Mouse (Mus musculus): ENCODE data around the gene 4933421I07Rik. TPM values are rescaled to one million over a fixed set of nuclear protein-coding genes. Genes with fewer than 3 reads are reported as not detected.

The 4933421I07Rik gene
- not detected in 2 replicates for polyA plus RNA-seq (2012; rRNA removed)

DNA sequence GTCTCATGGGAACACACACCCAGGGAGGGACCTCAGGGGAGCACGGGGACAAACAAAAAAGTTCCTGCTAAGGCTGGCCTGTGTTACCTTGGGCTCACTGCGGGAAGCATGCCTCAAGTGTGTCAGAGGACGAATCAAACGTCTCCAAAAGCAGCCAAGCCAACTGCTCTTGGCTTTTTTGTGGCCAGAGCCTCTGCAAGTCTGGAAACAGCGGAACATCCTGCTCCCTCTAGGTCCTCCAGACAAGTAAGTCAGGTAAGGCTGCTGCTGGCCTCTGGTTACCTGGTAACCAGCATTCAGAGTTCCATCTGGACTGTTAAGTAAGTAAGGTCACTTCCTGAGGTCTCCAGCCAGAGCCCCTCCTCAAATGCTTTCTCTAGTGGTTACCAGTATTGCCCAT lies at the start of gene 4933421I07Rik:
4933421I07Rik (minus strand) TSS at position 271 of the 400 bp plus-strand sequence.
- 54% methylated on average over 5 of the region's 5 CpGs for WGBS

DNA sequence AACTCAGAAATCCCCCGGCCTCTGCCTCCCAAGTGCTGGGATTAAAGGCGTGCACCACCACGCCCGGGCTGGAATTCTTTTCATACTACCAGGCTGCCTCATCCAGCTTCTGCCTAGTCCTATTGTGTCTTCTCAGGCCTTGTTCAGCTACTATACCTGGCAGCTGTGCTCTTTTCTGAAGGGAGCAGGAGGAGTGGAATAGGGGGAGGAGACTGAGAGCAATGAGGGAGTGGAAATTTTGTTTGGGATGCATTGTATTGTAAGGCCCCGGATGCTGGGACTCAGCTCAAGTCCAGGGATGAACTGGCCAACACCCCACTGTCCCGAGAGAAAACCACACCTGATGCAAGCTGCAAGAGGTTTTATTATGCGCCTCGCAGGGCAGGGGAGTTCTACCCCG lies 49.4 kb upstream of the 4933421I07Rik start:
- Histone ChIP-seq H3K27me3 (ENCODE audit: control insufficient read depth, insufficient read depth, low read length) (no peaks in the 10 kb centered on the region), H3K27ac (ENCODE audit: insufficient read depth, low read depth, low read length) (no peak overlapping the region), H3K4me1 (ENCODE audit: control insufficient read depth, insufficient read depth, insufficient read length, low read length) (no peaks in the 10 kb centered on the region), H3K4me3 (ENCODE audit: low read depth, low read length) (no peak overlapping the region), H3K36me3 (ENCODE audit: control insufficient read depth, insufficient read depth, low read length) (peaks cover 2% of the 10 kb centered on the region; the same call in 1 of the 2 replicates)
- TF ChIP-seq CTCF (IDR thresholded peaks at IDR 0.05; ENCODE audit: extremely low read depth, insufficient read length, insufficient replicate concordance, low read depth, low read length) = no peak
- TF ChIP-seq POLR2A (IDR thresholded peaks at IDR 0.05; ENCODE audit: low read depth, low read length) = no peak
- whole genome bisulfite sequencing = 91% methylated on average over 9 of the region's 9 CpGs

More for the DNA sequence above, at the start of gene 4933421I07Rik:
- Histone ChIP-seq H3K27me3 (ENCODE audit: control insufficient read depth, insufficient read depth, low read length) (no peaks in the 10 kb centered on the region), H3K4me3 (ENCODE audit: low read depth, low read length) (no peak within 1 kb of the TSS), H3K36me3 (ENCODE audit: control insufficient read depth, insufficient read depth, low read length) (no peaks in the 10 kb centered on the region), H3K4me1 (ENCODE audit: control insufficient read depth, insufficient read depth, insufficient read length, low read length) (no peaks in the 10 kb centered on the region), H3K27ac (ENCODE audit: insufficient read depth, low read depth, low read length) (no peak within 1 kb of the TSS)
- no peak for TF ChIP-seq POLR2A (IDR thresholded peaks at IDR 0.05; ENCODE audit: low read depth, low read length)
- no peak for TF ChIP-seq CTCF (IDR thresholded peaks at IDR 0.05; ENCODE audit: extremely low read depth, insufficient read length, insufficient replicate concordance, low read depth, low read length)

DNA sequence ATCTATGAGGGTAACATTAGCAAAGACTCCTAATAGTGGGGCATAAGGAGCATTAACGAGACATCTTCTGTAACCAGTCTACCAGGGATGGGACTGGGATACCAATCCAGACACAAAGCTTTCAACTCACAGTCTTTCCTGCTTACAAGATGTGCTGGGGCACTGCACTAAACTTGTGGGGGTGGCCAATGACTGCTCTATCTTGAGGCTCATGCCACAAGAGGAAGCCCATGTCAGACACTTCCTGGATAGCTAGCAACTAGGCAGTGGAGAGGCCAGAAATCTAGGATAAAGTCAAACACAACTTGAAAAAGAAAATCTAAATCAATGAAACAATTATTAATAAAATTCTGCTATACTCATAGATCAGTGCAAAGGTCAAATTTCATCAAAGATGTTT lies 48.3 kb upstream of the 4933421I07Rik start:
- TF ChIP-seq CTCF (IDR thresholded peaks at IDR 0.05; ENCODE audit: extremely low read depth, insufficient read length, insufficient replicate concordance, low read depth, low read length) (no peak), POLR2A (IDR thresholded peaks at IDR 0.05; ENCODE audit: low read depth, low read length) (no peak)
- Histone ChIP-seq H3K36me3 (ENCODE audit: control insufficient read depth, insufficient read depth, low read length) (peaks cover 2% of the 10 kb centered on the region; the same call in 1 of the 2 replicates), H3K4me3 (ENCODE audit: low read depth, low read length) (no peak overlapping the region), H3K4me1 (ENCODE audit: control insufficient read depth, insufficient read depth, insufficient read length, low read length) (no peaks in the 10 kb centered on the region), H3K27me3 (ENCODE audit: control insufficient read depth, insufficient read depth, low read length) (no peaks in the 10 kb centered on the region), H3K27ac (ENCODE audit: insufficient read depth, low read depth, low read length) (no peak overlapping the region)
- WGBS = 89% methylated on average over 1 of the region's 1 CpGs

DNA sequence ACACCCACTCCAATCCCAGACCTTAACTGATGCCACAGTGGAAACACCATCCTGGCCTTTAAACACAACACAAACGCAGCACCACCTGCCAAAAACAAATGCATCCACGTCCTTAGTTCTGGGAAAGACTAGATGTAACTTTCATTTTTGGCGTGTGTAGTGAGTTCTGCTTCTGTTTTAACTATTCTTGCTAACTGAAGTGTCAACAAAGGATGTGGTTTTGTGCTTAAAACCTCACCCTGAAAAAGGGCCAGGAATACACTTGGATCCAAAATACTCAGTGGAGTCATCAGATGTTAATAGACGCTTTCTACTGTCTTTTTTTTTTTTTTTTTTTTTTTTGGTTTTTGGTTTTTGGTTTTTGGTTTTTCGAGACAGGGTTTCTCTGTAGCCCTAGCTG lies 42.9 kb upstream of the 4933421I07Rik start:
- H3K27me3 ChIP-seq (ENCODE audit: control insufficient read depth, insufficient read depth, low read length) = no peaks in the 10 kb centered on the region
- TF ChIP-seq CTCF (IDR thresholded peaks at IDR 0.05; ENCODE audit: extremely low read depth, insufficient read length, insufficient replicate concordance, low read depth, low read length) (no peak), POLR2A (IDR thresholded peaks at IDR 0.05; ENCODE audit: low read depth, low read length) (no peak)
- no peaks in the 10 kb centered on the region for H3K4me1 ChIP-seq (ENCODE audit: control insufficient read depth, insufficient read depth, insufficient read length, low read length)
- H3K27ac ChIP-seq (ENCODE audit: insufficient read depth, low read depth, low read length) = no peak overlapping the region
- H3K4me3 ChIP-seq (ENCODE audit: low read depth, low read length) = no peak overlapping the region
- WGBS = 72% methylated on average over 5 of the region's 5 CpGs
- H3K36me3 ChIP-seq (ENCODE audit: control insufficient read depth, insufficient read depth, low read length) = peaks cover 14% of the 10 kb centered on the region

DNA sequence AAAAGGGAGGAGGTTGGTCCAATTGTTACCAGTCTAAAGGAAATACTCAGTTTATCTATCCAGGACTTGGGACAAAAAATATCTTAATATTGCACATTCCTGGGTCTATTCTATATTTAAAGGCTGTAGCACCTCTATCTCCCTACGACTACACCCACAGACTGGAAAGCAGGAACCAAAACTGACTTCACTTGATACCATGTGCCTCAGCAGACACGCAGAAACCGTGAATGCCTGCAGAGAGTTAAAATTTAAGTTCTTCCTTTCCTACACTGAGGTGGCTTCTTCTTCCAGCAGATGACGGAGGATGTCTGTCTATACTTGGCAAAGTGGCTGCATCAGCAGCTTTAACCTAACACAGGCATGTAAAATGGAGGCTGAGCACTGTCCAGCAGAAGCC lies 42.4 kb upstream of the 4933421I07Rik start:
- Histone ChIP-seq H3K4me3 (ENCODE audit: low read depth, low read length) (no peak overlapping the region), H3K27ac (ENCODE audit: insufficient read depth, low read depth, low read length) (no peak overlapping the region), H3K4me1 (ENCODE audit: control insufficient read depth, insufficient read depth, insufficient read length, low read length) (no peaks in the 10 kb centered on the region), H3K36me3 (ENCODE audit: control insufficient read depth, insufficient read depth, low read length) (peaks cover 16% of the 10 kb centered on the region), H3K27me3 (ENCODE audit: control insufficient read depth, insufficient read depth, low read length) (no peaks in the 10 kb centered on the region)
- TF ChIP-seq CTCF (IDR thresholded peaks at IDR 0.05; ENCODE audit: extremely low read depth, insufficient read length, insufficient replicate concordance, low read depth, low read length) (no peak), POLR2A (IDR thresholded peaks at IDR 0.05; ENCODE audit: low read depth, low read length) (no peak)
- 82% methylated on average over 4 of the region's 4 CpGs for WGBS

DNA sequence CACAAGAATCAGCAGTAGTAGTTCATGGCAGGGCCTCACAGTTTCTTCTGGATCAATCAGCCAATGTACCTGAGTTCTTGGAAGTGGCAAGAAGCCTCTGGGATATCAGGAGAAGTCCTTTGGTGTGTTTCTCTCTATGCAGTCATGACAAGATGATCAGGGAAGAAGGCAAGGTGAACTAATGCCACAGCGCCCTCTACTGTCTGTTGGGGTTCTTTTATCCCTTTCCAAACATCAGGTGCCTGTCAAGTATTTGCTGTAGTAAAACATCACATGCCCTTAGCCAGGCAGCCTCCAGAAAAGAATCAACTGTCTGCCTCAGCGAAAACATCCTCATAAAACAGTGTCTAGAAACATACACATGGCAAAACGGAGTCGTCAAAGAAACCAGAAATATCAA lies 6.7 kb upstream of the 4933421I07Rik start:
- TF ChIP-seq CTCF (IDR thresholded peaks at IDR 0.05; ENCODE audit: extremely low read depth, insufficient read length, insufficient replicate concordance, low read depth, low read length) (no peak), POLR2A (IDR thresholded peaks at IDR 0.05; ENCODE audit: low read depth, low read length) (no peak)
- H3K4me3 ChIP-seq (ENCODE audit: low read depth, low read length) = no peak overlapping the region
- H3K27me3 ChIP-seq (ENCODE audit: control insufficient read depth, insufficient read depth, low read length) = no peaks in the 10 kb centered on the region
- 70% methylated on average over 4 of the region's 4 CpGs for WGBS
- no peaks in the 10 kb centered on the region for H3K4me1 ChIP-seq (ENCODE audit: control insufficient read depth, insufficient read depth, insufficient read length, low read length)
- H3K36me3 ChIP-seq (ENCODE audit: control insufficient read depth, insufficient read depth, low read length) = no peaks in the 10 kb centered on the region
- no peak overlapping the region for H3K27ac ChIP-seq (ENCODE audit: insufficient read depth, low read depth, low read length)

DNA sequence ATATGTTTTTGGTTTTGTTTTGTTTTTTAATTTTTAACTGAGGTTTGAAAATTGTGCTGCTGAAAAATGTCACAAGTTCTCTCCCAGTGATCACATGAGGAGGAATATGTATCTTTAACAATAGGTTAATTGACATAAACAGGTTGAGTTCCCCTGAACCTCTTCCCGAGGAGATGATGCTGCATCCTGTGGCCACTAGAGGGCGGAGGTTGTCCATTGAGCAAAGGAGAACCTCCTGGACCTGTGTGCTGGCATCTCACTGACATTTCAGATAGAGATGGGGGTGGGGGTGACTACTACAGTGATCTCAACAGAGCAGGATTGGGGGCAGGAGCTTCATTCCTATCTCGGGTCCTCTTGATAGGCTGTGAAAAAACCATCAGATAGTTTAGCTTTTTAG lies 2.7 kb upstream of the 4933421I07Rik start:
- WGBS = 24% methylated on average over 3 of the region's 3 CpGs
- H3K27ac ChIP-seq (ENCODE audit: insufficient read depth, low read depth, low read length) = no peak overlapping the region
- H3K4me1 ChIP-seq (ENCODE audit: control insufficient read depth, insufficient read depth, insufficient read length, low read length) = no peaks in the 10 kb centered on the region
- TF ChIP-seq POLR2A (IDR thresholded peaks at IDR 0.05; ENCODE audit: low read depth, low read length) (no peak), CTCF (IDR thresholded peaks at IDR 0.05; ENCODE audit: extremely low read depth, insufficient read length, insufficient replicate concordance, low read depth, low read length) (peak; percentile 51; the same call in 1 of the 2 replicates)
- no peak overlapping the region for H3K4me3 ChIP-seq (ENCODE audit: low read depth, low read length)
- no peaks in the 10 kb centered on the region for H3K36me3 ChIP-seq (ENCODE audit: control insufficient read depth, insufficient read depth, low read length)
- H3K27me3 ChIP-seq (ENCODE audit: control insufficient read depth, insufficient read depth, low read length) = no peaks in the 10 kb centered on the region
